Mouse (Mus musculus): ENCODE results near the gene Adora3.

Gene Adora3

DNA sequence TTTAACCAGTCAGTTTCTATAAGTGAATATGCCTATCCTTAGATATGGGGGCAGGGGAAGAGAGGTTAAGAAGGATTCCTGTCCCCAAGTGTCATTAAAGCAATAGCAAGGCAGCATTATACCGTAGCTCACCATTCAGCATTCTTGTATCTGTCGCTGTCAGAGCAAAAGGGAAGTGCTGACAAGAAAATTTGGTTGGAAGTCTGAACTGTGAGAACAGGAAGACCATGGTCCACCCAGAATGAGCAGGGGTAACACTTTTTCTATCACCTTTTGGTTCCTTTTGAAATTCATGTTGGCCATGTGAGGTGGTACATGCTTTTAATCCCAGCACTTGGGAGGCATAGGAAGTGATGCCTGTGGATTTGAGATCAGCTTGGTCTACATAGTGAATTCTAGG, 60.4 kb downstream of the Adora3 start:
- DNase-seq (ENCODE audit: low read depth, low spot score): no peak

DNA sequence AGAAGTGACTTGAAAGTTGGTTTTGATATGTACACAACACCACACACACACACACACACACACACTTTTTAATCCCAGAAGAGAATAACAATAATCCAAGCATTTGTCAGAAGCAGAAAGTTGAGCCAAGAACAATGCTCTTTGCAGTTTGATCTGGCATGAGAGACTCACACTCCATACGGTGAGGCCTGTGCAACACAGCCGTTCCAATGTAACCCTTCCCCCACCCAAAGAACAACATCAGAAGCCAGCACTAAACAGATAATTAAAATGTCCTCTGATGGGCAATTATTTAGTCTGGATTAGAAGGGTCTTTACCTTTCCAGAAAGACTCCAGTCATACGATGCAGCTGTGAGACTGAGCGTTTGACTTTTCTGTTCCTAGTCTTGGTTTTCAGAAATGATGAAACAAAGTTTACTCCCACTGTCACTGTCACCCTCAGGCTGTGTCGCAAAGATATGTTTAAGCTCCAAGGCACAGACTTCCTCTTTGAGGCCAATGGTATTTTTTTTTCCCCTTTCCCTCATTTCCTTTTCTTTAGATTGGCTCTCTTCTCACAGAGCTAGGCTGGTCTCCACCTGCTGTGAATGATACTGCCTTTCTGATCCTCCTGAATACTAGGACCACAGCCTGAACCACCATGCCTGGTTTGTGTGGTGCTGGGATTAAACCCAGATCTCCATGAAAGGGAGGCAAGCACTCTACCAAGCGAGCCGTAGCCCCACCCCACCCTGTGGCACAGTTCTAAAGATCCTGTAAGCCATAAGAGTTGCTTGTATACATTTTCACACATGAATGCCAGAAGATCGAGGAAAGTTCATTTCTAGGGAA, 61.8 kb downstream of the Adora3 start, which contains the start of gene I830077J02Rik:
Gene I830077J02Rik (minus strand): TSS at position 425 of the 832 bp plus-strand sequence.
- no peak for DNase-seq (ENCODE audit: low read depth, low spot score)

DNA sequence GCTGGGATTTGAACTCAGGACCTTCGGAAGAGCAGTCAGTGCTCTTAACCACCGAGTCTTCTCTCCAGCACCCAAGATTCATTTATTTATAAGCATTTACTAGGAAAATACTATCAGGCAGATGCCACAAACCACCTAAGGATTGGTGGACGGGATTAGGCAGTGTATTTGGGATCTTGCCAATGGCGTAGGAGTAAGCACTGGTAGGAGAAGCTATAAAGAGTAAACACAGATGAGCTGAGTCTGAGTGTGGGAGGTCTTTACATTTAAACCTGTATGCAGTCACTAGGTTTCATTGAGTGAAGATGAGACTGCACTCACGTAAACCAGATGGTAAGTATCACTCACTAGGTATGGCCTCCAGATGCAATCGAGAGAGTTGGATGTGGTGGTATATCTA, 63.3 kb downstream of the Adora3 start:
- no peak for DNase-seq (ENCODE audit: low read depth, low spot score)

DNA sequence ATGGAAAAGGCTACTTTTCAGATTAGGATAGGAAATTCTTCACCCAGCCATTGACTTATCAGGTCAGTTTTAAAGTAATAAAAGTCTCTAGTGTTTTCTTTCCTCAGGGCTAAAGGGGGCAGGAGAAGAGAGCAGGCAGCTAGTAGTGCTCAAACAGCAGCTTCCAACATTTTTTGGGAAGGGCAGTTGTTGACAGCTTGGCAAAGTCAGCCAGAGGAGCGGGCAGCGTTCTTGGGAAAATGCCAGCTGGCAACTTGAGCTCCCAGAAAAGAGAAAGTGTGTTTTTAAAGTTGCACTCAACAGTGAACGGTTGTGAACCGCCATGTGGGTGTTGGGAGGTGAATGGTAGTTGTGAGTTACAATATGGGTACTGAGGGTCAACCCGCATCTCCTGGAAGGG, 64.4 kb downstream of the Adora3 start:
- no peak for DNase-seq (ENCODE audit: low read depth, low spot score)

GRCm38 (mm10) chr3:105936111-105936510, 65.5 kb downstream of the Adora3 start:
- no peak for DNase-seq (ENCODE audit: low read depth, low spot score)

DNA sequence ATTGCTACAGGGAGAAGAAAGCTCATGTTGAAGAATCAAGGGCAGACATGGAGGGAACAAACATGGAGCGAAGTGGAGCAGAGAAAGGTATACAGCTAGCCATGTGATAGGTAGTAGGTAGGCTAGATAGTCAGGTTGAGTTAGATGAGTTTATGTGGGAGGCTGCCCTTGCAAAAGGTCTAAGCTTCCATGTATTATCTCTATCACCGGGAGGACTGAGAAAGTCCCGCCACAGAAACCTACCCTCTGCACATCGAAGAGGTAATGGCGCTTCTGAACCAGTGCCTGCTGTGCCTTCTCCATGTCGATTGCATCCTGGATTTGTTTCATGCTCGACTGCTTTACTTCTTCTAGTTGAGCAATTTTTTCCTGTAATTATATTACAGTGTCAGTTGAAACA, 80.7 kb downstream of the Adora3 start:
- DNase-seq (ENCODE audit: low read depth, low spot score): no peak

DNA sequence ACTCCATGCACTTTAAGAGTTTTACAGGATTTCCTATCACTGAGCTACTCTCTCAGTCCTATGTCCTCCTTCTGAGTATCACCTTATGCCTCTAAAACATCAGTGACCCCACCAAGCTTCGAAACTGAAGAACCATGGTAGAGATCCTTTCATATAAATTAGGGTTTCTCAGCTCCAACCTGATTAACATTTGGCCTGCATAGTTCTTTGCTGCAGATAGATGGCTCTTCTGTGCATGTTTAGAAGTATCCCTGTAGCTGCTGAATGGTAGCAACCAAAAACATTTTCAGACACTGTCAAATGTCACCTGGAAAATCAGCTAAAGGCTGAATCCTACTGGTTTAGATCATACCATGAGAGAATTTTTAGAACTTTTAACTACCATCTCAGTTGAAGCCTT, 86.6 kb downstream of the Adora3 start:
- DNase-seq (ENCODE audit: low read depth, low spot score): no peak

GRCm38 (mm10) chr3:105958204-105958603, 87.5 kb downstream of the Adora3 start:
- no peak for DNase-seq (ENCODE audit: low read depth, low spot score)

All from WW6 (cell line).